Mouse (Mus musculus): ENCODE results near the gene Tprn. TPM values are rescaled to one million over a fixed set of nuclear protein-coding genes. Genes with fewer than 3 reads are reported as not detected.
A peak's percentile ranks its signal among the peaks of the same experiment; 100 is the strongest.

The Tprn gene
- polyA plus RNA-seq, 1 experiment from 2014 or later = 5.0 TPM

DNA sequence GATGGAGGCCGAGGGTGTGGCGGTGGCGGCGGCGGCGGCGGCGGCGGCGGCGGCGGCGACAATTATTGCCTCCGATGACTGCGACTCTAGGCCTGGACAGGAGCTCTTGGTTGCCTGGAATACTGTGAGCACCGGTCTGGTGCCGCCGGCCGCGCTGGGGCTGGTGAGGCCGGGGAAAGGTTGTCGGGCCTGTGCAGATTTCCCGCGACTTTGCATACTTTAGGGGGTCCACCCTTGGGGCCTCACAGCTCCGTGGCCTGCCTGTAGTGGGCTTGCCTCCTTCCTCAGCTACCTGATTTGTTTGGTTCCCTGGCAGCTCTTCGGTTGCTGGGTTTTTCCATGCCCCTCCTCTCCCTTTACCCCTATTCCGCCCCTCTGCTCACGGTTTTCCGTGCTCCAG is 10.1 kb downstream of the Tprn start:
- Histone ChIP-seq H3K9ac (peak overlapping the region; percentile 86), H3K27me3 (ENCODE audit: insufficient read depth, low read length) (no peaks in the 10 kb centered on the region), H3K9me3 (ENCODE audit: low read depth, low read length) (no peaks in the 10 kb centered on the region), H3K4me3 (ENCODE audit: low read depth, low read length) (peak overlapping the region; percentile 95), H3K4me2 (peak overlapping the region; percentile 96), H3K36me3 (ENCODE audit: insufficient read depth) (peaks cover 69% of the 10 kb centered on the region), H3K4me1 (ENCODE audit: insufficient read depth) (peaks cover 15% of the 10 kb centered on the region), H3K27ac (ENCODE audit: low read depth) (peak overlapping the region; percentile 58; the same call in 1 of the 2 replicates)
- 0% methylated on average over 28 of the region's 29 CpGs for WGBS
- ATAC-seq (ENCODE audit: insufficient read depth) (peak; percentile 69), DNase-seq (peak; percentile 17)
- TF ChIP-seq CTCF (IDR thresholded peaks at IDR 0.05; ENCODE audit: low read depth) = no peak

GRCm38 (mm10) chr2:25273010-25273409 is 10.6 kb downstream of the Tprn start:
- no peak for ATAC-seq (ENCODE audit: insufficient read depth)
- WGBS = 29% methylated on average over 16 of the region's 16 CpGs
- H3K27ac ChIP-seq (ENCODE audit: low read depth) = no peak overlapping the region

GRCm38 (mm10) chr2:25278928-25279882 is 16.8 kb downstream of the Tprn start:
- DNase-seq (peak; percentile 90), ATAC-seq (ENCODE audit: insufficient read depth) (no peak)
- Histone ChIP-seq H3K27ac (ENCODE audit: low read depth) (no peak overlapping the region), H3K9ac (no peak overlapping the region), H3K36me3 (ENCODE audit: insufficient read depth) (peaks cover 92% of the 10 kb centered on the region), H3K4me3 (ENCODE audit: low read depth, low read length) (no peak overlapping the region), H3K4me1 (ENCODE audit: insufficient read depth) (no peaks in the 10 kb centered on the region), H3K4me2 (no peak overlapping the region), H3K9me3 (ENCODE audit: low read depth, low read length) (no peaks in the 10 kb centered on the region), H3K27me3 (ENCODE audit: insufficient read depth, low read length) (no peaks in the 10 kb centered on the region)
- peak; percentile 84 for TF ChIP-seq CTCF (IDR thresholded peaks at IDR 0.05; ENCODE audit: low read depth)
- 59% methylated on average over 13 of the region's 13 CpGs for WGBS

More at GRCm38 (mm10) chr2:25273010-25273409, 10.6 kb downstream of the Tprn start:
- H3K9me3 ChIP-seq (ENCODE audit: low read depth, low read length) = no peaks in the 10 kb centered on the region
- H3K4me2 ChIP-seq = peak overlapping the region; percentile 96
- H3K27me3 ChIP-seq (ENCODE audit: insufficient read depth, low read length) = no peaks in the 10 kb centered on the region
- no peak for DNase-seq
- peak overlapping the region; percentile 86 for H3K9ac ChIP-seq
- H3K4me3 ChIP-seq (ENCODE audit: low read depth, low read length) = peak overlapping the region; percentile 95
- peaks cover 74% of the 10 kb centered on the region for H3K36me3 ChIP-seq (ENCODE audit: insufficient read depth)
- no peak for TF ChIP-seq CTCF (IDR thresholded peaks at IDR 0.05; ENCODE audit: low read depth)
- peaks cover 15% of the 10 kb centered on the region for H3K4me1 ChIP-seq (ENCODE audit: insufficient read depth)

- Histone ChIP-seq H3K27ac (ENCODE audit: low read depth) (no peak overlapping the region; the same call in 1 of the 2 replicates), H3K9ac (no peak overlapping the region), H3K36me3 (ENCODE audit: insufficient read depth) (peaks cover 52% of the 10 kb centered on the region), H3K4me2 (no peak overlapping the region), H3K27me3 (ENCODE audit: insufficient read depth, low read length) (peaks cover 27% of the 10 kb centered on the region), H3K4me3 (ENCODE audit: low read depth, low read length) (no peak overlapping the region), H3K9me3 (ENCODE audit: low read depth, low read length) (no peaks in the 10 kb centered on the region), H3K4me1 (ENCODE audit: insufficient read depth) (0 out of 2 replicates have a peak, but pooled peaks cover 2% of the 10 kb centered on the region)
- no peak for ATAC-seq (ENCODE audit: insufficient read depth)
- no peak for TF ChIP-seq CTCF (IDR thresholded peaks at IDR 0.05; ENCODE audit: low read depth)
- DNase-seq = no peak
- 86% methylated on average over 2 of the region's 2 CpGs for WGBS
Measured at GRCm38 (mm10) chr2:25285551-25285950, 23.1 kb downstream of the Tprn start.

DNA sequence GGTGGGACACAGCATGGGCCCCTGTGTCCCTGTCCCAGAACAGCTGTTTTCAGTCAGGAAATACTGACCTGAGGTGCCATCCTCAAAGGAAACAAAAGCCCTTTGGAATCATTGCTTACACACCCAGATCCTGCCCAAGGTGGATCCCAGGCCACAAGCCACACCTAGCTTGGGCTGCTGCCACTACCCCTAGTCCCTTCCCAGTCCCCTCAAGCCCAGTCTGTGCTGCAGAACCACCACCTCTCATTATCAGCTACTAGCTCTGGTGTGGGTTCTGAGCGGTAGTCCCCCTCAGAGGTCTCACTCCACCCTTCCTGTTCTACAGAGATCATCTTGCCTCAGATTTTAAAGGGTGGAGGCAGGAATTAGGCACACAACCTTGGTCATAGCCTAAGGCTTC is 23.9 kb downstream of the Tprn start:
- 53% methylated on average over 1 of the region's 1 CpGs for WGBS
- Histone ChIP-seq H3K4me3 (ENCODE audit: low read depth, low read length) (no peak overlapping the region), H3K4me2 (no peak overlapping the region), H3K27ac (ENCODE audit: low read depth) (peak overlapping the region; percentile 26; the same call in 1 of the 2 replicates), H3K27me3 (ENCODE audit: insufficient read depth, low read length) (peaks cover 35% of the 10 kb centered on the region), H3K9me3 (ENCODE audit: low read depth, low read length) (no peaks in the 10 kb centered on the region), H3K9ac (no peak overlapping the region), H3K36me3 (ENCODE audit: insufficient read depth) (peaks cover 47% of the 10 kb centered on the region), H3K4me1 (ENCODE audit: insufficient read depth) (0 out of 2 replicates have a peak, but pooled peaks cover 2% of the 10 kb centered on the region)
- no peak for TF ChIP-seq CTCF (IDR thresholded peaks at IDR 0.05; ENCODE audit: low read depth)
- DNase-seq (no peak), ATAC-seq (ENCODE audit: insufficient read depth) (no peak; the same call in 1 of the 2 replicates)

GRCm38 (mm10) chr2:25286837-25287636 is 24.6 kb downstream of the Tprn start:
- TF ChIP-seq CTCF (IDR thresholded peaks at IDR 0.05; ENCODE audit: low read depth) = no peak
- Histone ChIP-seq H3K27me3 (ENCODE audit: insufficient read depth, low read length) (peaks cover 42% of the 10 kb centered on the region), H3K4me2 (no peak overlapping the region), H3K27ac (ENCODE audit: low read depth) (peak overlapping the region; percentile 26; the same call in 1 of the 2 replicates), H3K36me3 (ENCODE audit: insufficient read depth) (peaks cover 42% of the 10 kb centered on the region), H3K9ac (no peak overlapping the region), H3K4me3 (ENCODE audit: low read depth, low read length) (no peak overlapping the region), H3K9me3 (ENCODE audit: low read depth, low read length) (no peaks in the 10 kb centered on the region), H3K4me1 (ENCODE audit: insufficient read depth) (0 out of 2 replicates have a peak, but pooled peaks cover 2% of the 10 kb centered on the region)
- DNase-seq (peak; percentile 41), ATAC-seq (ENCODE audit: insufficient read depth) (peak; percentile 55; the same call in 1 of the 2 replicates)
- 48% methylated on average over 7 of the region's 7 CpGs for WGBS
